Mouse (Mus musculus) CD4-positive, CD25-positive, alpha-beta regulatory T cell, adult 2 months (primary cell): ENCODE measurements around the gene Proser3.

ENCODE experiments used
- DNase-seq: peaks from one replicate; pipeline ENCODE4 v3.0.0-alpha.2; 2012; ENCODE audit warnings: low read depth, low spot score

Gene Proser3

DNA sequence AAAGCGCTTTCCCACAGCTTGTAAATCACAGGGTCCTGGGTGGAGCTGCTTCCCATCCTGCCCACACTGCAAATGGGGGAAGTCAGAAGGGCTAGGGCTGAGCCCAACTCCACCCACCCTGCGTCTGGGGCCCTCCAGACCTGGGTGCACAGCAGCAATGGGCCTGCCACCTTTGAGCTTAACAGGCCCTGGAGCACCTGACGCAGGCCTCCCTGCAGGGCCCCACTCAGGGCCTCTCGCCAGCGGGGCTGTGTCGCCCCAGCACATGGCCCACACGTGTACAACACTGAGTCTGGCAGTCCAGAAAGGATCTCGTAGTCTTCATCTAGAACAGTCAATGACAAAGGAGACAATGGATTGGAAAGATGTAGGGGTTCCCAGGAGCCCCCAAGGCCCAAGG is 27.9 kb upstream of the Proser3 start:
- no peak for DNase-seq

DNA sequence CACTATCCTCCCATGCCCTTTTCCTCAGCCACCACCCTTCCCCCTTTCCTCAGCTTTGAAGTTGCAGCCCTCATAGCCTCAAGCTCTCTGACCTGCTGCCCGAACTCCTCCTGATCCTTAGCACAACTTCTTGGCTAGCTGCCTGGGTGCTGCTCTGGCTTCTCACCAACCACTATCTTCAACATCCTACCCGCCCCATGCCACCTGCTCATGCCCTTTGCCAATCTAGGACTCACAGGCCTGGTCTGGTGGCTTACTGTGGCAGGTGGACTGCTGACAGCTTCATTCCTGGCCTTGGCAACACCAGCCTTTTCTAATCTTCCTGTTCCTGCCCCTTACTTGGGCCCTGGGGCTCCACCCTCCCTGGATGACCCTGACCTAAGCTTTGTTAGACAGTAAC is 20.9 kb upstream of the Proser3 start:
- DNase-seq, result no peak

DNA sequence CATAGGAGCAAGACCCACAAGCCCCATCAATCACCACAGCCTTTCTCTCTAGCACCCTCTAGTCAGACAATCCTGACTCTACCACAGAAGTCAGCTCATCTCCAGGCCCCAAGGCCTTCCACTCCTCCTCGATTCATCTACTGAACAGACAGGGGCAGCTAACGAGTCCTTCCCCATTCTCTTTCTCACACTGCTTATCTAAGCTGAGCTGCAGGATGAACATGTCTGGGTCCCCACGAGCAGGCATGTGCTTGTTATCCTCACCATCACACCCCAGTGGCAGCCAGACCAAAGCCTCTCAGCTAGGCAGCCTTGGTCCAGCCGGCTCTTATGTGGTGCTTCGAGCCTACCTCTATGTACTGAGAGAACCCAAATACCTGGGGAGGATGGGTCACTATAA is 20.3 kb upstream of the Proser3 start:
- no peak for DNase-seq

GRCm38 (mm10) chr7:30567555-30567954 is 15.5 kb upstream of the Proser3 start:
- DNase-seq, result no peak

- DNase-seq, result no peak
Observed at GRCm38 (mm10) chr7:30566033-30566432, 13.9 kb upstream of the Proser3 start.

- DNase-seq, result peak; percentile 70
Observed at GRCm38 (mm10) chr7:30564970-30565571, 13.0 kb upstream of the Proser3 start, which contains the start of gene Igflr1. Igflr1 (plus strand) TSS chr7:30565427.

DNA sequence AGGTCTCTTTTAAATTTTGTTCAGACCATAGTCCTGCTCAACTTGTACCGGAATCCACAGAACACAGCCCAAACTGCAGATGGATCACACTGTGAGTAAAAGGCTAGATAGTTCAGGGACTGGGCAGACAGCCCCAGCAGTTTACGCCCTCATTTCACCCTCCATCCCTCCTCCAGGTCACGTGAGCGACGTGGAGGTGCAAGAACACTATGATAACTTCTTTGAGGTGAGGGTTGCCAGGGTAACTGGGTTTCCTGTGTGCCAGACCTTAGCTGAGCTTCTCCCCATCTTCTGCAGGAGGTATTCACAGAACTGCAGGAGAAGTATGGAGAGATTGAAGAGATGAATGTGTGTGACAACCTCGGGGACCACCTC is 11.8 kb upstream of the Proser3 start:
- DNase-seq, result peak; percentile 88

- DNase-seq, result peak; percentile 99
Observed at GRCm38 (mm10) chr7:30563117-30563905, 11.2 kb upstream of the Proser3 start, which contains the start of the genes U2af1l4, Gm49396 and Psenen. U2af1l4 (plus strand) TSS chr7:30563301. Gm49396 (plus strand) TSS chr7:30563344. Psenen (minus strand) TSS chr7:30563627.

DNA sequence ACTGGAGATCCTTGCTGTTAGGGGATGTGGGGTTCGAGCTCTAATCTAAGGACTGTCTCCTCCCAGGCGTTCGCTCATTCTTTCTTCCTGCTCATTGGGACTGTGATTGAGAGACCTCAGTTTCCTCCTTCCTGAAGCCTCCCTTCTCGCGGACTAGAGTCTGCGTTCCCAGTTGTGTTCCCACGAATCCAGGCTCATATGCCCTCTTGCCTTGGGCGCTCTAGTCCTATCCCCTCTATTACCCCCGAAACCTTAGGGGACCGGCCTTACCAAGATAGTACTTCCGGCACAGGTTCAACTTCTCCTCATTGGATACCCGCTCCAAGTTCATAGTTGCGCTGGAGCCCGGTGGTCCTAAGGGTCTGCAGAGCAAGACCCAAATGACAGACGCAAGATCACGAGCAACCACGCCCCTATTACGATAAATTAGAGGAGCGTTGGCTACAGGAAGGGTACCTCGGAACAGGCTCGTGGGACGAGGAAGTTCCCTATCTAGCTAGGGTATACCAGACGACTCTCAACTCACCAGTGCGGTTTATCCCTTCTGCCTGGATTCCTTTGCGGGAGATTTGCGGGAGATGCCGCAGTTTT is 10.5 kb upstream of the Proser3 start:
- no peak for DNase-seq

DNA sequence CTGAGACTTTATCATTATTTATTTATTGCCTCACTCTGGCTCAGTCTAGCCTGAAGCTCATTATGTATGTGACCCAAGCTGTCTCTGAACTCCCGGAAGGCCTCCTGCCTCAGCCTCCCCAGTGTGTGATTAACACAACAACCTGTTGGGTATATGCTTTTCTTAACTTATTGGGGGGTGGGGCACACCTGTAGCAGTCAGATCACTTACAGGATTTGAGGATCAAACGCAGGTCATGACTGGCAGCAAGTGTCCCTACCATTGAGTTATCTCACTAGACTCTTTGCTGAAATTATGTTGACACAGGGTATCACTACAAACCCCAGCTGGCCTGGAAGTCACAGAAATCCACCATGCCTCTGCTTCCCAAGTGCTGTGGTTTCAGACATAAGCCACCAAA is 8.2 kb upstream of the Proser3 start:
- no peak for DNase-seq

DNA sequence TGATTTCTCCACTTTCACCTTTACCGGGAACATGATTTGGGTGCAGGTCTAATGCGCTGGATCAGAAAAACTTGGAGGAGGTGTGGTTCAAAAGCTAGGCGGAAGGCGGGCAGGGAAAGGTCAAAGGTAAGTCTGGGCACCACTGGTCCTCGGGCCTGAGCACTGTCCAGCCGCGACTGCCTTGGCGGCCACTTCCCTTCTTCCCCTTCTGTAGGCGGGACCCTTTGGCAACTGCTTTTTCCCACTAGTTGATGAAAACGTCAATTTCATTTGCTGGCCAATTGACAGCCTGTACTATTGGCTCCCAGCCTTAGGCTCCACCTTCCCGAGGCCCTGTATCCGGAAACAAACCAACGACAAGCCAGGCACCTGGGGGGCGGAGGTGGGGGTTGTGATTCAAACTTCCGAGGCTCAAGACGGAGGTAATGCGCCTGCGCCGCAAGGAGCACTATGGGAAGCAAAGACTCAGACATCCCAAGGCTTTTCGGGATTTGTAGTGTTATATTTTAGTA is 7.4 kb upstream of the Proser3 start, which contains the start of gene Lin37:
Gene Lin37 (minus strand): TSS at position 396 of the 512 bp plus-strand sequence.
- peak; percentile 94 for DNase-seq

DNA sequence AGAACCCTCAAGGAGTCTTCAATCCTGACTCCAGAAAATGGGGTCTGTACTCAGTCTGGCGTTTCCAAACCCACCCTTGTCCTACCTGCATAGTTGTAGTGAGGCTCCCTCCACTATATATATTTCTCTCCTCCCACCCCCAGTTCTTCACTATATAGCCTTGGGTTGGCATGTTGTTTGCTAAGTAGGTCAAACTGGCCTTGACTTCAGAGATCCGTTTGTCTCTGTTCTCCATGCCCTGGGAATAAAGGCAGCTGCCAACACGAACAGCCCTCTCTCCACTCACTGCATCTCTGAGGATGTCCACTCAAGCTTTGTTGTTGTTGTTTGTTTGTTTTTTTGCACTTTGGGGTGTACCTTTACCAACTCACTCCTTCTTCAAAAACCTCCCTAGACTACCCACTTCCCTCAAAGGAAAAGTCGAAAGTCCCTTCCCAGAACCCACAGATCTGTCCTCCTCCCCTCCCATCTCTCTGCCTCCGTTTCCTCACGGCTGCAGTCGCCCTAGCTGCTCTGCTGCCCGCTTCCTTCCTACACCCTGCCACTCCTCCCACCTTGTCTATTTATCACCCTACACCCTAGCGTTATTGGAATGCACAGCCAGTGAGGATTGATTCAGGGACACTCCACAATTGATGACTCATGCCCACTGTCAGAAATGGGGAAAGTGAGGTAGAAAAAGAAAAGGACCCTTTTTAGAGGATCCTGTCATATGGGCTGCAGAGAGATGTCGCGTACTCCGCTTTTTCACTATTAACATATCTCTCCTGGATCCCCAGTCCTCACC is 6.8 kb upstream of the Proser3 start:
- peak; percentile 26 for DNase-seq

DNA sequence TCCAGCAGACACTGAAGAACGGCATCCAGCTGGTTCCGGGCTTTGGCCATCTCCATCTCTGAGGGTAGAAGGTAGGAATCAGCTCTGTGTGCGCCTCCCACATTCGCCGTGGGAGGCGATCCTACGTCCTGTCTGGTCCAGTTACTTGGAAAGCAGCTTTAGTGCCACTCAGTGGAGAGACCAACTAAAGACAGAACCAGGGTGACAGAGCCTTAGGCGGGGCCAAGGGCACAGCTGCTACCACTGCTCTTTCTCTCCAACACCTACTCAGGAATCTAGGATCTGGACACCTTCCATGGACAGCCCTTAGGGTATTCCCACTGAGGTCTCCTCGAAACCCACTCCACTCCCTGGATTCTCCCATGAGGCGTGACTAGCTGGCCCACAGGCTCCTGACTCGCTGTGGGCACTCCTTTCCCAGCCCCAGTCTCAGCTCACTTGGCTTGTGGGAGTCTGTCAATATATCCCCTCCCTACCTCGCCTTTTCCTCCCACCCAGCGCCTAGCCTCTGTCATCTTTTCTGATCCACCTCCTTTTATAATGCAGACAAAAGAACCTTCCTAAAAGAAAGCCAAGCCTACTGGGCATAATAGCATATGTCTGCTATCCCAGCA is 5.9 kb upstream of the Proser3 start:
- no peak for DNase-seq

GRCm38 (mm10) chr7:30556894-30557536 is 4.9 kb upstream of the Proser3 start:
- DNase-seq, result peak; percentile 53

DNA sequence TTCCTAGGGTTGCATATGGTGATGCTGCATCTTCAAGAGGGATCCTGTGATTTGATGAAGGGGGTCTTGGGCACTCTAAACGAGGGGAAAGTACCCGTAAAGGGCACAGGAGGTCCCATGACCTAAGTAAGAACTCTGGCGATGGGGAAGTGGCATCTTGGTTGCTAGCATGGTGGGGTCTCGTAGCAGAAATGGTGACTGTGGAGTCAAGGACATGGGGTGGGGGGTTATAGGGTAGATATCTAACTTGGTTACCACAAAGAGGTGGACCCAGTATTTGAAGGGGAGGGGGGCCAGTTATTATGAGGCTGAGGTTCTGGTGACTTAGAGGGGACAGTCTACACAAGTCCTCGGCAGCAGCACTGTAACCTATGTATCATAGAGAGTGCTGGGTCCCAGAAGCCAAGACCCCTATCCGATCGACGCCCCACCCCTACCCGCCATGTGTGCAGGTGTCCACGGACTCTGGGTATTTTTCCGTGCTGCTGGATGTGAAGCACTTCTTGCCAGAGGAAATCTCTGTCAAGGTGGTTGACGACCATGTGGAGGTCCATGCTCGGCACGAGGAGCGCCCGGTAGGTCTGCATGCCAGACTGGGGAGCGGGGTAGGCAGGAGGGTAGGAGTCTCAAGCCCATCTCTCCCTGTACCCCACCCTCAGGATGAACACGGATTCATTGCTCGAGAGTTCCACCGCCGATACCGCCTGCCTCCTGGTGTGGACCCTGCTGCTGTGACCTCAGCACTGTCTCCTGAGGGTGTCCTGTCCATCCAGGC is 1.9 kb upstream of the Proser3 start:
- no peak for DNase-seq

GRCm38 (mm10) chr7:30553021-30553589 is 1.0 kb upstream of the Proser3 start:
- peak; percentile 46 for DNase-seq

- DNase-seq, result peak; percentile 87
Observed at GRCm38 (mm10) chr7:30551445-30552101, 526 bp downstream of the Proser3 start.

DNA sequence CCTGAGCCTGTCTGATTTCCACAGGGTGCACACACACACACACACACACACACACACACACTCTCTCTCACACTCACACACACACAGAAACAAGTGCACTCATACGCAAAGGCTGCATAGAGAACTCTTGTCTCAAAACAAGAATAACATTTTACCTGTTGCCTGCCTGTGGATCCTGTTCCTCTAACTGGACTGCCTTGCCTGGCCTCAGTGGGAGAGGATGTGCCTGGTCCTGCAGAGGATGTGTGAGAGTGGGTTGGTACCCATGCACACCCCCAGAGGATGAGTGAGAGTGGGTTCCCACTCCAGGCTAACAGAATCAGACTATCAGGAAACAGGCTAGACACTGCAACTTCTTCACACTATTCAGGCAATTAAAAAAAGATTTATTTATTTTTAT is 1.5 kb downstream of the Proser3 start:
- no peak for DNase-seq

DNA sequence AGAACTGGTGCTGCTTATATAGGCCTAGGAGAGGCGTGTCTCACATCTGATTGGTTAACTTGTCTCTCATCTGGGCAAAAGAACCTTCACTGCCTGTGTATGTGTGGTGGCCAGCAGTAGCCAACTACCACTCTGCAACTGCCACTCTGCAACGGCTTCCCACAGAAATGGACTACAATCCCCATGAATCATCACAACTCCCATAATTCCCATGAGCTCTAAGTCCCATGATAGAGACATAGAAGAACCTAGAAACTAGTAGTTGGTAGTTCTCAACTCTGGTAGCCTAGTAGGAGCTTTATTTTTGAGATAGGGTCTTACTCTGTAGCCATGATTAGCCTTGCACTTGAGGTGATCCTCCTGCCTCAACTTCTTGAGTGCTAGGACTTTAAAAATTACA is 2.2 kb downstream of the Proser3 start:
- no peak for DNase-seq
